Mouse (Mus musculus): Measurements from ENCODE around the gene Arl6ip5. TPM values are rescaled to one million over a fixed set of nuclear protein-coding genes. Genes with fewer than 3 reads are reported as not detected.

Gene Arl6ip5
- polyA plus RNA-seq (2015; fragmentation: Nextera tagmentation; extraction: Ambion mirVana), result 132 and 133 TPM in 2 replicates

DNA sequence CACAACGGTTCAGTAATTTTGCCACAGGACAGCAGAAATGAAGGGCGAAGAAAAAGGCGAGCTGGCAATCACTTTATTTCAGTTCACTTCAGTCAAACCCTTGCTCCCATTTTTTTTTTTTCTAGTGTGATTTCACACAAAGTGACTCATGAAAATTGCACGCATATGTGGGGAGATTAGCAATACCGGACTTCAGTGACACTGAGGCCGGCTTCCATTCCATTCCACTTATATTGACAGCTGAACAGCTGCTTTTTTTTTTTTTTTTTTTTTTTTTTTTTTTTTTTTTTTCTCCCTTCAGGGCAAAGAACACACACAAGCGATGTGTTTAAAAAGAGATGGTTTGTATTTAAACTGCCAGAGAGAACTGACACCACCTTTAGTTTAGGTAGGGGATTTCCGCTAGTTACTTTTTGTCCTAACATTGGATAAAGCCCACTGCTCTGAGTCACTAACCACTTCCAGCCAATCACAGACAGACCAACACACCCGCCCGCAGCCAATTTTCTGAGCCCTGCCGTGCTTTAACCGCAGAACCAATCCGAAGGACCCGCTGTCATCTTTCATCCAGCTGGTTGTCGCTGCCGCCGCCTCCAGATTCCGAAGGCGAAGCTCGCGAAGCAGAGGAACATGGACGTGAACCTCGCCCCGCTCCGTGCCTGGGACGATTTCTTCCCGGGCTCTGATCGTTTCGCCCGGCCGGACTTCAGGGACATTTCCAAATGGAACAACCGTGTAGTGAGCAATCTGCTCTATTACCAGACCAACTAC lies at the start of gene Arl6ip5:
Gene Arl6ip5, plus strand, starts transcription at position 499 of the 771 bp plus-strand sequence.
- Histone ChIP-seq H3K4me1 (replicated peaks) (peaks cover 25% of the 10 kb centered on the region), H3K36me3 (peaks cover 4% of the 10 kb centered on the region; the same call in 1 of the 2 replicates), H3K4me2 (peak within 1 kb of the TSS; percentile 83), H3K4me3 (peak within 1 kb of the TSS; percentile 81), H3K9ac (peak within 1 kb of the TSS; percentile 73), H3K27me3 (no peaks in the 10 kb centered on the region), H3K9me3 (no peaks in the 10 kb centered on the region), H3K27ac (replicated peaks) (peak within 1 kb of the TSS; percentile 81)
- peak; percentile 67 for ATAC-seq (ENCODE audit: low FRiP score, low read depth)
- 11% methylated on average over 32 of the region's 32 CpGs for WGBS

DNA sequence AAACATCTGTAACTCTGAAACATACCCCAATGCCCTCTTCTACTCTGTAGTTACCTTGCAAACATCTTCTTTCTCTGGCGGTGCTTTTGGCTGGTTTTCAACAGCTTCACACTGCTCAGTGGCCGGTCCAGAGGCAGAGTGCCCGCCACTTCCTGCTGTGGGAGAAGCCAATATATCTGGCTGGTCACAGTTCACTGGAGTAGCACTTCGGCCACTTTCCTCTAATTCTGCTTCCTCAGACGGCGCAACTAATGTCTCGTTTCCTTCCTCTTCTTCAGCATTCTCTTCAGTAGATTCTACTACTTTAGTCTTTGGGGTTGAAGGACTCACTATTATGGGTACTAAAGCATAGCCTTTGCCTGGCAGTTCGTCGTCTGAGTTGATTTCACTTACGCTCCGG lies 34.8 kb upstream of the Arl6ip5 start:
- no peak overlapping the region for H3K4me2 ChIP-seq
- no peaks in the 10 kb centered on the region for H3K9me3 ChIP-seq
- ATAC-seq (ENCODE audit: low FRiP score, low read depth), result no peak
- H3K27me3 ChIP-seq, result no peaks in the 10 kb centered on the region
- H3K9ac ChIP-seq, result no peak overlapping the region
- no peak overlapping the region for H3K4me3 ChIP-seq
- 76% methylated on average over 11 of the region's 11 CpGs for WGBS
- peaks cover 23% of the 10 kb centered on the region for H3K4me1 ChIP-seq (replicated peaks)
- H3K36me3 ChIP-seq, result peaks cover 26% of the 10 kb centered on the region
- no peak overlapping the region for H3K27ac ChIP-seq (replicated peaks)

DNA sequence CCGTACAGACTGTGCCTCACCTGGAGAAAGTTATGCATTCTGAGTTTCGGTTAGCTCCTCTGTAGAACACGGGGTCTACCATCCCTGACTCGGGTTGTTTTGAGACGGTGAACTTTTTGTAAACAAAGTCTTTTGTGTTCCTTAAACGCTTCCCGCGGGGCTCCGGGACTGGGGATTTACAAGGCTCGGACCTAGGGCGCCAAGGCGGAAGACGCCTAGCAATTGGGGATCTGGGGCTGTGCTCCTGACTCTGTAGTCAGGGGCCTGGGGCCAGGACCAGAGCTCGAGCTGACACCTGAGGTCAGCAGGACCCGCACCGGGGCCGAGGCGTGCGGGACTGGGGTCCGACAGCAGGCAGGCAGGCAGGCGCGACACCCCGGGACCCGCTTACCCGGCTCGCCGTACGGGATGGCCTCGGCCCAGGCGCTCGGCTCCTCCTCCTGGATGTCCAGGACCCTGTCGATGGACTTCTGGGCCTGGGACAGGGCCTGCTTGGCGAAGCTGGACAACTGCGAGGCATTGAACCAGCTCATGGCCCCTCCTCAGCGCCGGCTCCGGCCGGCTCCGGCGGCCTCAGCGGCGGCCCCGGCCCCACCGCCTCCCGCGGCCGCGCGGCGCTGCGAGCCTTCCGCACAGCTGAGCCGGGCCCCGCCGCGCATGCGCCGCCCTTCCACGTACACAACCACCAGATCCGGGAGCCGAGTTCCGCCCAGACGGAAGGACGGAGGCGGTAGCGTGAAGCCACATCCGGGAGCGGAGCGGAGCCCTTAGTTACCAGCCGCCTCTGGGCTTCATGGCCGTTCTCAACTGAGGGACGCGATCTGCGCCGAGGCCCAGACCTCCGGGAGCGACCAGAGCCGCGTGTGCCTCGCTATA lies 31.8 kb upstream of the Arl6ip5 start, which contains the start of gene Tmf1:
Gene Tmf1, minus strand, starts transcription at position 632 of the 876 bp plus-strand sequence.
- Histone ChIP-seq H3K27me3 (no peaks in the 10 kb centered on the region), H3K9ac (peak within 1 kb of the TSS; percentile 95), H3K27ac (replicated peaks) (peak within 1 kb of the TSS; percentile 87), H3K9me3 (no peaks in the 10 kb centered on the region), H3K4me1 (replicated peaks) (peaks cover 23% of the 10 kb centered on the region), H3K4me2 (peak within 1 kb of the TSS; percentile 80), H3K4me3 (peak within 1 kb of the TSS; percentile 99), H3K36me3 (peaks cover 4% of the 10 kb centered on the region; the same call in 1 of the 2 replicates)
- peak; percentile 98 for ATAC-seq (ENCODE audit: low FRiP score, low read depth)
- under 1% methylated on average over 80 of the region's 80 CpGs for WGBS

DNA sequence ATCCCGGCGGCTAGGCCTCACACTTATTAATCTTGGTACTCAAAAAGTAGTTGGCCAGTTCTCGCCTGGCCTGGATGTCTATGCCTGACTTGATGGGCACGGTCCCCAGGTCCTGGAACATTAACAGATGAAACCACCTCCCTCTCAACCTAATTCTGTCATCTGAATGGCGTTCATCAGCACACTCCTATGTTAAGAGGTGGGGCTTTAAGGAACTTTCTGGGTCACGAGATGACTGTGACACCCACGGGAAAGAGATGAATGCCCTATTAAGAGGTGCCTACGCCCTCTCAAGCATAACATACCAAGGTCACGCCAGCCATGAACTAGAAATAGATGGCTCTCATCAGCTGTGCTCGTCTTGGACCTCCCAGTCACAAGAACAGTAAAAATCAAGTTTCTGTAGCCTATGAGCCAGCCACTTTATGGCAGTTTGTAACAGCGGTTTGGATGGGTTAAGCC lies 31.1 kb upstream of the Arl6ip5 start:
- peak; percentile 81 for ATAC-seq (ENCODE audit: low FRiP score, low read depth)
- H3K4me2 ChIP-seq, result peak overlapping the region; percentile 80
- H3K4me3 ChIP-seq, result peak overlapping the region; percentile 99
- peaks cover 7% of the 10 kb centered on the region; the same call in 1 of the 2 replicates for H3K36me3 ChIP-seq
- peak overlapping the region; percentile 95 for H3K9ac ChIP-seq
- 7% methylated on average over 11 of the region's 11 CpGs for WGBS
- no peaks in the 10 kb centered on the region for H3K9me3 ChIP-seq
- no peaks in the 10 kb centered on the region for H3K27me3 ChIP-seq
- peak overlapping the region; percentile 87 for H3K27ac ChIP-seq (replicated peaks)
- peaks cover 23% of the 10 kb centered on the region for H3K4me1 ChIP-seq (replicated peaks)

DNA sequence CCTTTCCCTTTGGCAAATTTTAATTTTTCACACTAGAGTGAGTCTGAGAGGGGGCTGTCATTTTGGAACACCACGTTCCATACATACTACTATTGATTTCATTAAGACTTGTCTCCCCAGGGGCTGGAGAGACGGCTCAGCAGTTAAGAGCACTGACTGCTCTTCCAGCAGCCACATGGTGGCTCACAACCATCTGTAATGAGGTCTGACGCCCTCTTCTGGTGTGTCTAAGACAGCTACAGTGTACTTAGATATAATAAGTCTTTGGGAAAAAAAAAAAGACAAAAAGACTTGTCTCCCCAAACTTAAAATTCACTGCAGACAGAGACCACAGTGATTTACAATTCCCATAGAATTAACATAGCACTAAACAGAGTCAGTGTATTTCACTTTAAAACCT lies 10.1 kb upstream of the Arl6ip5 start:
- Histone ChIP-seq H3K27me3 (no peaks in the 10 kb centered on the region), H3K9me3 (no peaks in the 10 kb centered on the region), H3K36me3 (peaks cover 23% of the 10 kb centered on the region), H3K9ac (no peak overlapping the region), H3K27ac (replicated peaks) (no peak overlapping the region), H3K4me2 (no peak overlapping the region), H3K4me1 (replicated peaks) (peaks cover 13% of the 10 kb centered on the region), H3K4me3 (no peak overlapping the region)
- no peak for ATAC-seq (ENCODE audit: low FRiP score, low read depth)
- 31% methylated on average over 3 of the region's 3 CpGs for WGBS

DNA sequence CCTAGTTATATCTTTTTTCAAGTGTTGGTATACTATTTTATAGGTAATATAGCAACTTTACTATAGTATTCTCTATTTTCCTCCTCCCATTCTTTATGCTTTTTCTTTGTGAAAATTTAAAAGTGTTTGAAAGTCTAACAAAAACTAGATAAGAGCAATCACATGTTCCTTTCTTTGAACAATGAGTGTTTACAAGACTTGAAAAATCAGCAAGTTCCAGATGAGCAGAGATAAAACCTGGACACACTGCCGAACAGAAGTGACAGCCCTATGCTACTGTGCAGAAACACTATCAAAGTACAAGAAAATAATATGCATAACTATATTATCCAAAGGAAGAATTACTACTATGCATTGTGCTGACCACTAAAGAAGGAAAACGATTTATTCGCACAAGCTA lies 8.0 kb upstream of the Arl6ip5 start:
- Histone ChIP-seq H3K27me3 (no peaks in the 10 kb centered on the region), H3K4me1 (replicated peaks) (peaks cover 13% of the 10 kb centered on the region), H3K4me3 (no peak overlapping the region), H3K9ac (no peak overlapping the region), H3K36me3 (peaks cover 6% of the 10 kb centered on the region), H3K27ac (replicated peaks) (no peak overlapping the region), H3K9me3 (no peaks in the 10 kb centered on the region), H3K4me2 (no peak overlapping the region)
- 95% methylated on average over 3 of the region's 3 CpGs for WGBS
- ATAC-seq (ENCODE audit: low FRiP score, low read depth), result no peak

DNA sequence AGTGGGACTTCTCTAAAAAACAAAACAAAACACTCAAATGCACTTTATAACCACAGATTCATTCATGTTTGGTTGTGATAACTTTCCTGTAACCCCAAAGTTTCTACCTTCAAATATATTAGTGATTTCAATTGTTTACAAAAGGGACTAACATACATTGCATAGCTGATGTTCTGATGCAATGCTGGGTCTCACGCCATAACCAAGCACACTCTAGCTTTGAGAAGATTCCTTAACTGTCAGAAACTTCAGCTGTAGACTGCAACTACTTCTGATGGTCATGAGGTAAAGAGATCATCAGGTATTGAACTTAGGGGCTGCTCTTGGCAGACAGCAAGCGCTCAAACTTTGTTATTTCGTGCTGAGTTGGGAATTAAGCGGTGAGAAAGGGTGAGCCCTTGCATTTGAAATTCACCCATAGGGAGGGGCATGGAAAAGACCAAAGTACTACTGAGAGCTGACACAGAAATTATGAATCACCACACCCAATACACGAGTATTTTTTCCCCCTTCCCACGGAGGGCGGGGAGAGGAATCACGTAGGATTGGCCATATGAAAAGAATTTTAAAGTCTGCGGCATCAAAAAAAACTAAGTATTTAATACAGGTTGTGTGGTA lies 6.1 kb upstream of the Arl6ip5 start:
- H3K4me1 ChIP-seq (replicated peaks), result peaks cover 13% of the 10 kb centered on the region
- peak overlapping the region; percentile 98 for H3K4me3 ChIP-seq
- ATAC-seq (ENCODE audit: low FRiP score, low read depth), result no peak
- no peaks in the 10 kb centered on the region for H3K27me3 ChIP-seq
- no peaks in the 10 kb centered on the region for H3K9me3 ChIP-seq
- no peaks in the 10 kb centered on the region for H3K36me3 ChIP-seq
- 19% methylated on average over 9 of the region's 9 CpGs for WGBS
- peak overlapping the region; percentile 59 for H3K4me2 ChIP-seq
- peak overlapping the region; percentile 98 for H3K9ac ChIP-seq
- no peak overlapping the region for H3K27ac ChIP-seq (replicated peaks)

DNA sequence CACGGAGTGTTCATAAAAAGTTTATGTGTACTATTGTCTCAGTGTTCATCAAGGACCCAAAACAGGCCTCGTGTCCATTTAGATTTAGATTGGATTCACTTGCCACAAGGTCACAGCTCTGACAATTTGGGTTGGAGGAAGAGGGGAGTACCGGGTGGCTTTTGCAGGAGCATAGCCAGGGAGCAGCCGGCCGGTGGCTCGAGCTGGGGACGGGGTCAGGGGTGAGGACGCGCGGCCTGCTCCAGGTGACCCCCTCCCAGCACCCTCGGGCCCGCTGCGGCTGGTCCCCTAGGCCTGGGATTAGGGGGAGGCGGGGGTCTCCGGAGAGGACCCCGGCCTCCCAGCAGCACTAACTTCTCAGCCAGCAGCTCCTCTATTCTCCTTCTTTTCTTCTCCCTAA lies 5.5 kb upstream of the Arl6ip5 start:
- H3K9me3 ChIP-seq, result no peaks in the 10 kb centered on the region
- H3K4me1 ChIP-seq (replicated peaks), result peaks cover 13% of the 10 kb centered on the region
- WGBS, result under 1% methylated on average over 16 of the region's 16 CpGs
- H3K9ac ChIP-seq, result peak overlapping the region; percentile 98
- peak overlapping the region; percentile 92 for H3K27ac ChIP-seq (replicated peaks)
- H3K36me3 ChIP-seq, result no peaks in the 10 kb centered on the region
- peak overlapping the region; percentile 59 for H3K4me2 ChIP-seq
- no peaks in the 10 kb centered on the region for H3K27me3 ChIP-seq
- peak; percentile 51; the same call in 1 of the 2 replicates for ATAC-seq (ENCODE audit: low FRiP score, low read depth)
- peak overlapping the region; percentile 98 for H3K4me3 ChIP-seq

DNA sequence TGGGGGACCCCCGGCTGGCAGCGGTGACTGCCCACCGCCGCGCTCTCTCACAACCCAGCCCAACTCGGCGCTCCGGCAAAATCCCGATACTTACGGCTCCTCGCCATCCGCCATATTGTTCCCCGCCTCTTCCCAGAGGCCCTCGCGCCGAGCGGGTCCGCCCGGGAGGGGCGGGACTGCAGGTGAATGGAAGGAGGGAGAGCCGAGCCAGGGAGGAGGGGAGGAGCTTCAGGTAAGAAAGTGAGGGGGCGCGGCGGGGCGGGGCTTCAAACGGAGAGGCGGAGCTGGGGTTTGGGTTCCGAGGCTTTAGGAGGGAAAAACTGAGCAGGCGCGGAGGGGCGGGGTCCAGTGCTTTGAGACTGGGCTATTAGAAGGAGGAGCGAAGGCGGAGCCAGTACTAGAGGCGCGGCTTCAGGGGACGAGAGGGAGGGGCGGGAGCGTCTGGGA lies 5.0 kb upstream of the Arl6ip5 start, which contains the start of gene Uba3:
Gene Uba3, minus strand, starts transcription at position 209 of the 447 bp plus-strand sequence.
- WGBS, result under 1% methylated on average over 38 of the region's 38 CpGs
- Histone ChIP-seq H3K4me2 (peak within 1 kb of the TSS; percentile 59), H3K4me1 (replicated peaks) (peaks cover 13% of the 10 kb centered on the region), H3K4me3 (peak within 1 kb of the TSS; percentile 98), H3K36me3 (no peaks in the 10 kb centered on the region), H3K27me3 (no peaks in the 10 kb centered on the region), H3K9ac (peak within 1 kb of the TSS; percentile 98), H3K27ac (replicated peaks) (peak within 1 kb of the TSS; percentile 92), H3K9me3 (no peaks in the 10 kb centered on the region)
- ATAC-seq (ENCODE audit: low FRiP score, low read depth), result peak; percentile 98

DNA sequence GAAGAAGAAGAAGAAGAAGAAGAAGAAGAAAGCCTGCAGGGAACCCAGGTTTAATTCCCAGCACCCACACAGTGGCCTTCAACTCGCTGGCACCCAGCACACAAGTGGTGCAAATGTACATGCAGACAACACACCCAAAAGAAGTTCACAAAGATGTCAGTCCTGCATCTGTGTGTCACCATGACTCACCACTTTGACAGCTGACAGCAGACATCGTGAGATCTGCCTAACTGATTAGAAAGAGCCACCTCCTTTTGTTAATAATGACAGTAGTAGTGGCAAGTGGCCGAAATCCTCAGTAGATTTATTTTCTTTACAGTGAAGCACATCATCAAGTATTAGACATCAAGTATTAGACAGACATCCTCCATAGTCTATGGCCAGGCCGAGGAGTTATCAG lies 3.4 kb upstream of the Arl6ip5 start:
- ATAC-seq (ENCODE audit: low FRiP score, low read depth), result no peak
- WGBS, result 84% methylated on average over 4 of the region's 4 CpGs

DNA sequence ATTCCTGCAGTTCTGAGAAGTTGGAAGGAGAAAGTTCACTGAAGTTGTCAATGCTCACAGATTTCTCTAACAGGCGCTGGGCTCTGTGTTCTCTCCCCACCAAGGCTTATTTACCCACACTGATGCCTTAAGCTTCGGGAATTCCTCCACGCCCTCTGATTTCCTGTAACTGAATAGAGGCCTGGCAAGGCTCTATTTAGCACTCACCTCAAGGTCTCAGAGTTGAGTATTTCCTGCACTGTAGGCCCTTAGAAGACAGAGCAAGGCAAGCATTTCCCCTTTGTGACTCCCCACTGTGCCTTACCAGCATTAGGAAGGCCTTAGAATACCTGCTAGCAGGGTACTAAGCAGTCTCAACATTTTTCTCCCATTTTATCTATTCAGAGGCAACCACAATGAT lies 2.1 kb upstream of the Arl6ip5 start:
- no peaks in the 10 kb centered on the region for H3K27me3 ChIP-seq
- H3K9me3 ChIP-seq, result no peaks in the 10 kb centered on the region
- H3K4me3 ChIP-seq, result no peak overlapping the region
- peaks cover 30% of the 10 kb centered on the region for H3K4me1 ChIP-seq (replicated peaks)
- no peak overlapping the region for H3K27ac ChIP-seq (replicated peaks)
- H3K36me3 ChIP-seq, result no peaks in the 10 kb centered on the region
- H3K4me2 ChIP-seq, result no peak overlapping the region
- no peak overlapping the region for H3K9ac ChIP-seq
- WGBS, result 54% methylated on average over 3 of the region's 3 CpGs
- no peak for ATAC-seq (ENCODE audit: low FRiP score, low read depth)

More for the DNA sequence above, 3.4 kb upstream of the Arl6ip5 start:
- Histone ChIP-seq H3K27ac (replicated peaks) (no peak overlapping the region), H3K9me3 (no peaks in the 10 kb centered on the region), H3K4me1 (replicated peaks) (peaks cover 21% of the 10 kb centered on the region), H3K4me2 (no peak overlapping the region), H3K4me3 (no peak overlapping the region), H3K36me3 (no peaks in the 10 kb centered on the region), H3K9ac (no peak overlapping the region), H3K27me3 (no peaks in the 10 kb centered on the region)
